Mouse (Mus musculus) gastrocnemius, adult 18-20 months (tissue): ENCODE measurements around the gene Trnp1. TPM values are rescaled to one million over a fixed set of nuclear protein-coding genes. Genes with fewer than 3 reads are reported as not detected.

Experiments
- DNase-seq: peaks from one replicate; pipeline ENCODE4 v3.0.0; 2021; ENCODE audit warnings: low spot score
- total RNA-seq, 2 experiments: library from RNA; stranded (reverse); gene quantifications; 2 replicates each; pipeline ENCODE4 v1.2.3; 2021

The Trnp1 gene
- total RNA-seq, 2 experiments from 2014 or later: 1.1 to 1.3 TPM

DNA sequence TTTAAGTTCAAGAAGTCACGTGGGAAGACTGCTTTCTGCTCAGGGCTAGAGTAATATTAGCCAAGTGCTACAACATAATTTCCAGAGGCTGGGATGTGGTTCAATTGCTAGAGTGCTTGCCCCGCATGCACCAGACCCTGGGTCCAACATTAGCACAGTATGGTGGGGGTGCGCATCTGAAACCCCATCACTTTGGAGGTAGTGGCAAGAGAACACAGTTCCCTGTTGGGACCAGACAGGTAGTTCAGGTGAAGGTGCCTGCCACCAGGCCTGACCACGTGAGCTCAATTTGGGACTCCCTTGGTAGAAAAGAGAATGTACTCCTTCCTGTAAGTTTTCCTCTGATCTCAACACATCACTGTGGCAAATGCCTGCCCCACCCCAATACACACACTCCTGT is 3.5 kb downstream of the Trnp1 start:
- no peak for DNase-seq

DNA sequence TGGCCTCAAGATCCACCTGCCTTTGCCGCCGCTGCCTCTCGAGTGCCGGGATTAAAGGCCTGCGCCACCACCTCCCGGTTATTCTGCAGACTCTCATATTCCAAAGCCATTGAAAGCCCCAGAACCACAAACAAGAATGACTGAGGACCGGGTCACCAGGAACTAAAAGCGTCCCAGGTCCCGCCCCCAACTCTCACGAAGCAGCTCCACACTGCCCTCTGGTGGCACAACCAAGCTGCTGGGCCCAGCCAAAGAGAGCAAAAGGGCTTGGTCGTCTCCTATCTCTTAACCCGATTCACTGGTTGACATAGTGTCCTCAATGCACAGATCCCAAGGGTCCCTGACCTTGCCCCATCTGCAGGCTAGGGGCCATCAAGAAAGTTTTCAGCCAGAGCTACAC is 3.9 kb downstream of the Trnp1 start:
- peak; percentile 94 for DNase-seq

DNA sequence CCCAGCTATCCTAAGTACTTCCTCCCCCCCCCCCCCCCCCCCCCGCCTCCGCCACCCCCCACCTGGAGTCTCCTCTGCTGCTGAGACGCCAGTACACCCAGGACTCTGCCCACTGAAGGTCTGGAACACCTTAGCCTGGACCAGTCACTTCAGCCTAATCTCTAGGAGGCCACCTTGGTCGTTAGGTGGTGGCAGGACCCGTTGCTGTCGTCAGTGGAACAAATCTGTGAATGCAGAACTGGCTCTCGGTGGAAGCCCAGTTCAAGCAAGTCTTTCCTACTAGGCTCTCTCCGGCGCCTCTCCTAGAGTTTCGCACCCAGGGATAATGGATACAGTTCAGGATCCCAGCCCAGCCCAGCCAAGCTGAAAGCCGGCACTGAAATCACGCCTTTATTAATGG is 4.5 kb downstream of the Trnp1 start:
- DNase-seq: no peak

DNA sequence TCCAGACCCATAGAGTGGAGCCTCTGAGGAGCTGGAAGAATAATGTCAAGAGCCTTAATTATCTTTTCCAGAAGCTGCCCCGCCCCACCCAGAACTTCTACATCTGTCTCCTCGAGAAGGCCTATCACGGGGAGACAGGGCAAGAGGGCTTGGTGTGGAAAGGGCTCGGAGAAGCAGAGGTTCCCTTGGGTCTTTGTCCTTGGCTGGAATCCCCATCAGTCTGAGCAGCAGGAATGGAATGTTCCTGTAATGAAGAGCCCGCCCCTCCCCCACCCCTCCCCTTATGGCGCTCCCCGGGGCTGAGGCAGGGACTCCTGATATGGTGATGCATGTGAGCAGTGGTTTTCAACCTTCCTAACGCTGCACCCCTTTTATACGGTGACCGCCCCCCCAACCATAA is 6.5 kb downstream of the Trnp1 start:
- peak; percentile 85 for DNase-seq

DNA sequence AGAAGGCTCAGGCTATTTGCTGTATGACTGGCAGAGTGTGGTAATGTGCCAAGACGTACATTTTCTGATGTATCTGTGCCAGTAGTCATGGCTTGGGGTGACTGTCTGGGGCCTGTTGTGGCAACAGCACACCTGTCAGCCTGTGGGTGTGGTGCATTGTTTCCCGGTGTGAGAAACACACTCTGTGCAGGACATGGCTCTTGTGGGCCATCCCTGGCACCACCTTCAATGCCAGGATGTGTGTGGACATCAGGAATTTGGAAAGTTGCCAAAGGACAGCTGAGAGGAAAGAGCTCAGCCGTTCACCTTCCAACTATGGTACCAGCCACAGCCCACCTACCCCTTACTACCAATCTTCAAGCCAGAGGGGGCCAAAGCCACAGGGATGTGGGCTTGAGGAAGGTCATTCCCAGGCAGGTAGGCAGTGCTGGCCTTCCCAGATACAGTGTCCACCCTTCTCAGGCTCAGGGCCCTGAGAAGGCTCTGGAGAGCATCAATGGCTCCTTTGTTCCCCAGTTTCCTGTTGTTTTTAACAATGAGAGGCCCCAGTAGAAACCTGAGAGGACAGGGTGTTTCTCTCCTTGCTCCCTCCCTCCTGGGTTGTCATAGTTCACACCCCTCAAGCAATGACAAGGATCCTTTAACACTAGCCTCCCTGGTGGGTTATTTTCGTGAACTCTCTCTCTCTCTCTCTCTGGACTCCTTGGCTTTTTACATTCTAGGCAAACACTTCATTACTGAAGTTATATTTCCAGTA is 8.7 kb downstream of the Trnp1 start:
- no peak for DNase-seq

DNA sequence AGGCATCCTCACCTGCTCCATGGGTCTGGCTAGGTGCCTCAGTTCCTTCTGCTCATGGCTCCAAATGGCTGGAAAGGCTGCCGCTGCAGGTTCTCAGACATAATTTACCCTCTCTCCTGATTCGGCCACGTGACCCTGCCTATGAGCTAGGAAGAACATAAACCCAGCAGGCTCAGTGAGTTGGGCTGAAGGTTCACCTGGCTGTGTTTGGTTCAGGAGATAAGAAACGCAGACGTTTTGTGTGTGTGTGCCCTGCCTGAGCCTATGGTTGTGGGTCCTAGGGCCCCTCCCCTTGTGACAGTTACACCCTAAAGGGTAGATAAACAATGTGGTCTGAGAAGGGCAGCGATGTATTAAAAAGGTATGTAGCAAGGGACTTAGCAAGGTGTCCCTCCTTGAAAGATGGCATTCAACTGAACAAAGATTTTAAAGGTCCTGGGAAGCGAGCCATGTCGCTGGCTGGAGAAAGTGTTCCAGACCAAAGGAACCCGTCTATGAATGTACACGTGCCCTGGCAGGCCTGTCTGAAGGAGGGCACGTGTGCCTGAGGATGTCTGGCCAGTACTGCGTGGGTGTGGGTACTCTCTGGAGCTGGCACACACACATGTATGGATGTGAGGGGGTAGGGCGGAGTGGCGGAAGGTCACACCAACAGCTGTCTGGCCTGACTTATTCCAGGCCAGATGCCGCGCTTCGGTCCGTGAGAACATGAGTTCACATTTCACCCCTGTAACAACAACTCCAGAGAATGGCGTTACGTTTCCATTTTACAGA is 9.5 kb downstream of the Trnp1 start:
- DNase-seq: no peak

DNA sequence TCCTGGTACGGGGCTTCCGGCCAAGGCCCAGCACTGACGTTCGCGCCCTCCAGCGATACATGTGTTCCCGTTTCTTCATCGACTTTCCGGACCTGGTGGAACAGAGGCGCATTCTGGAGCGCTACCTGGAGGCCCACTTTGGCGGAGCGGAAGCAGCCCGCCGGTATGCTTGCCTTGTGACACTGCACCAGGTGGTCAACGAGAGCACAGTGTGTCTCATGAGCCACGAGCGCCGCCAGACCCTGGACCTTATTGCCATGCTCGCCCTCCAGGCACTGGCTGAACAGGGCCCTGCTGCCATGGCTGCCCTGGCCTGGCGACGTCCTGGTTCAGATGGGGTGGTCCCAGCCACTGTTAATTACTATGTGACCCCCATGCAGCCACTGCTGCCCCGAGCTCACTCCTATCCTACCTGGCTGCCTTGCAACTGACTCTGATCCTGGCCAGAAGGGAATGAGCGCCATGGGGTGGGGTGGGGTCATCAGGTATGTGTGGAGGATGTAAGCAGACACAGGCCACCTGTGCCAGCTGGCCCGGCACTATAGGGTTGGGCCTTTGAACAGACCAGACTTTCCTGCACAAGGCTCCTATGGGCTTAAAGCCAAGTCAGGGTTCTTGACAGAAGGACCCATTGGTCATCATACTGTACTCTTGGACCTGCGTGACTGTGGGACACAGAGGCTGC is 11.5 kb downstream of the Trnp1 start:
- no peak for DNase-seq

DNA sequence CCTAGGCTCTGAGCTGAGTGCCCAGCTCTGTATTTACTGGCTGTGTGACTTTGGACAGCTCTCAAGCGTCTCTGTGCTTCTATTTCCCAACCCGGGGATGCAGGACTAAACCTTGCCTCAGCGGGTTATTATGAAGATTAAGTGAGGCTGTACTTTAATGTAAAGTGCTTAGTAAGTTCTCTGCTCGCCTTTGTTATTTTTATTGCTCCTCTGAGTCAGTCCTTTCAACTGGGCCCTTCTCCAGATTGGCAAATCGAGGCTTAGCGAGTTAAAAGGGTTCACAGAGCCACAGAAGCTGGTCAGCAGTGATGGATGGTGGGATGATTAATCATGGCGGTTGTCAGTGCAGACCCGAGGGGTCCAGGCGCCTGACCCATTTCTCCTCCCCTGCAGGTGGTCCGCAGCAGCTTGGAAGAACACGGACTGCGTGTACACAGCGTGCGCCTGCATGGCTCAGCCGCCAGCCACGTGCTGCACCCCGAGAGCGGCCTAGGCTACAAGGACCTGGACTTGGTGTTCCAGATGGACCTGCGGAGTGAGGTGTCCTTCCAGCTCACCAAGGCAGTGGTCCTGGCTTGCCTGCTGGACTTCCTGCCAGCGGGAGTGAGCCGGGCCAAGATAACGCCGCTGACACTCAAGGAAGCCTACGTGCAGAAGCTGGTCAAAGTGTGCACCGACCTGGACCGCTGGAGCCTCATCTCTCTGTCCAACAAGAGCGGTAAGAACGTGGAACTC is 12.5 kb downstream of the Trnp1 start:
- no peak for DNase-seq

DNA sequence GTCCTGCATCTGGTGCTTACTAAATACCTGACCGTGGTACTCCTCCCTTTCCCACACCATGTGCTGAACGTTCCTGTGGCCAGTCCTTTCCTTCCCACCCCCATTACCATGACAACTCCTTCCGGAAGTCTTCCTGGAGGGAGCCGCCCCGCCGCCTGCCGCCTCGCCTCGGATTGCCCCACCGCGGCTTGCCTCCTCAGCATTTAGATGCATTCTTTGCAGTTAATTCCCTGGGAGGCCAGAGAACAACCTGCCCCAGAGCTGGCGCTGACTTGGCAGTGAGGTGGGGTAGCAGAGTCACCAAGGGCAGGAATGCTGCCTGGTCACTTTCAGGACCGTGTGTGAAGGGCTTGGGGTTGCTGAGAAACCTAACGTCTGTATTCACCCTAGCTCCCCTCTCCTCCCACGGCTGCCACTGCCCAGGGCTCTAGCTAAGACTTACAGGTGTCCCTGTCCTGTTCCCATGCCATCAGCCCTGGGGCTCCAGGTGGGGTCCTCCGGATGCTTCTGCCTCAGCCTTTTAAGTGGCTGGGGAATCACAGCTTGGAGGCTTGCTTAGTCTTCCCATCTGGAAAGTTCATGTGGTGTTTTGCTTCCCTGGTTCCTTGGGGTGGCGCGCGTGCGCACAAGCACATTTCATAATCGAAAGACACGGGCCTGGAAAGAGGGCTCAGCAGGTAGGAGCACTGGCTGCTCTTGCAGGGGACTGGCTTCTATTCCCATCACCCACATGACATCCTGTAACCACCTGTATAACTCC is 13.9 kb downstream of the Trnp1 start:
- DNase-seq: peak; percentile 46

DNA sequence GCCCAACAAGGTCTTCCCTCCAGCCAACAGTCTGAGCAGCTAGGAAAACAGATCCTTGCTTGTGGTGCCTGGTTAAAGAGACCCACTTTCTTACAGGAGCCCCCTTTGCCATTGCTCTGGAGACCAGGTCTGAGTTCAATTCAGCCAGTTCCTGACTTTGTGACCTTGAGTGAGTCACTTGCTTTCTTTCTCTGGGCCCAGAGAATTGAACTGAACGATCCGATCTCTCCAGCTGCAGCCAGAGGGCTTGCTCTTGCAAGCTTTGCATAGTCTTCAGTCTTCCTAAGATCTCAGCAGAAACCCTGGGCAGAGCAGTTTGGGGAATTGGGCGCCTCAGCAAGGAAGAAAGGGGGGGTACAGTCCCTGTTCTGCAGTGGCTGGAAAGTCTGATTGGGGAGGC is 15.9 kb downstream of the Trnp1 start:
- DNase-seq: no peak

DNA sequence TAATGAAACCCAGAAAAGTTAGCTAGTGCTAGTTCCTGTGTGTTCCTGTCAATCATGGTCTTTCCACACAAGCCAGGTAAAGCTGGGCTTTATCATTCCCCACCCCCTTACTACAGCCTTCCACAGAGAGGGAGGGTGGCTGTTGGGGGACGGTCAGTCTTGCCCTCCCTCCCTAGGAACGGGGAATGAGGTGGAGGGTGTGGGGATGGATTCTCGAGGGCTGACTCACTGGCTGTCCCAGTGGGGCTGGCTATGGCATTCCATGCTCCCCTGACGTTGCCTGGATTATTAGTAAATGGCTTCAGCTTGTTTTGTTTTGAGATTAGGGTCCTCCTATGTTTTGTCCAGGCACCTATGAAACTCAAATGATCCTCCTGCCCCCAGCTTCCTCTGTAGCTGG is 16.9 kb downstream of the Trnp1 start:
- DNase-seq: peak; percentile 57

DNA sequence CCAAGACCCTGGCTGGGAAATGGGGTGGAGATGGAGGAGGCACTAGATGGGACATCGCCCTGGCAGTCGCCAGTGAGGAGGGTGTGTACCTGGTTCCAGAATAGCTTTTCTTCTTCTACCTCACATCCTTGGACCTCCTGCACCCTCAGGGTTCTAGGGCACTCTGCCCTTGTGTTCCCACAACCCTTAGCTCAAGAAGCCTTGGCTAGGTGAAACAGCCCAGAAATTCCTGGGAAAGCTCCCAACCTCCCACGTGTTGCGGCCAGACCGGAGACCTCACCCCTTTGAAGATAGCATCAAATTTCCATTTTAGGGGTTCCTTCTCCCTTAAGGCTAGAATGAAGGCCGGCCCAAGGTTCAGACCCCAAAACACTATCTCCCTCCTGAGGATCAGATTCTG is 17.6 kb downstream of the Trnp1 start:
- no peak for DNase-seq

DNA sequence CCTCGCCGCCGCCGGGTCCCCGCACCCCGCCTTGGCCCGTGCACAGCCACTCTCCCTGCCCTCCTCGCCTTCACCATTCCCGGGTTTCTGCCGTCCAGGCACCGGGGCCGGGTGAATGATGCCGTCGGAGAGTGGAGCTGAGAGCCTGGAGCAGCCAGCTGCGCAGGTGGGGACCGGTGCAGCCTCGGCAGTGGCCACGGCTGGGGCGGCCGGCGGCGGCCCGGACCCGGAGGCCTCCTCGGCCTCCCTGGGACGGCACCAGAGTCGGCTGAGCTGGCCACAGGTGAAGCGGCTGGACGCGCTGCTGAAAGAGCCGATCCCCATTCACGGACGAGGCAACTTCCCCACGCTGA is 18.2 kb downstream of the Trnp1 start:
- no peak for DNase-seq

DNA sequence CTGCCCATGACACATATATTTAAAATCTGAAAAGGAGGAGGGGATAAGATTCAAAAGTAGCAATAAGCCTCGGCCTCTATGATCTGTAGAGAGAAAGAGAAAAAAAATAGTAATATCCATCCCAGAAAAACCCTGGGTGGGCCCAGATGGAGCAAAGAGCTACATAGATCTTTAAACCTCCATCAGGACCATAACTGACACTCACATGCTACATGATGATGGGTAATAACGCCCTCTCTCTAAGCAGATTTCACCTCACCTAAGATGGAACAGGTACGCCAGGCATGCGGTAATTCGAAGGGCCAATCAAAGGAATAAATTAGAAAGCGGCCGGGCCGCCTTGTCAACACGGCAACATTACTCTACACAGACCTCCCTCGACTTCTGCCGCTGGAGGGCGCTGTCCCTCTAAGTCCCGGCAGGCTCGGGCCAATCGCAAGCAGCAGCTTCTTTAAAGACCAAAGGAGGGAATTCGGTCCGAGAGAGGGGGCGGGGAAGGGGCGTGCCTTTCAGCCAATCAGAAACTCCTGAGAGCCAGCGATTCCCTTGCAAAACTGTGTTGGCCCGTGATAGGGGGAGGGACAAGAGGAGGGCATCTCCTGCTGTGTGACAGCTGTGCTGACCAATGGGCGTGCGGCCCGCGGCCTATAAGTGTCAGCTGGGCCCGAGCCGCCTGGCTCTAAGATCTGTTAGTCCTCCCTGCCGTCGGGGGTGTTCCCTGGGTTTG is 18.7 kb downstream of the Trnp1 start, which contains the start of gene Tent5b:
Gene Tent5b, plus strand, starts transcription at position 675 of the 727 bp plus-strand sequence.
- DNase-seq: peak; percentile 100

DNA sequence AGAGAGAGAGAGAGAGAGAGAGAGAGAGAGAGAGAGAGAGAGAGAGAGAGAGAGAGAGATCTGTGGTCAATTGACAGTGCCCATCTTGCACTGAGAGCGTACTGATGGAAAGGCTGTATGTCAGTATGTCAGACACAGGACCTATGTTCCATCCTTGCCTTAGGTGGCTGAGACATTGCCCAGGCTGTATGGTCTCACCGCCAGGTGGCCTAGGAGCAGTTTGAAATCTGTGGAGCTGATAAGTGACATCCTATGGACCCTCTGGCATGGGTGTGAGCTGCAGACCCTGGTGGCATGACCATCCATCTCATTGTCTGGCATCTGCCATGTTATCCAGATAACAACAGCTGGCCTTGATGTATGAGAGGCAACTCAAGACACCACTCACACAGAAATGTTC is 24.5 kb downstream of the Trnp1 start:
- DNase-seq: no peak

DNA sequence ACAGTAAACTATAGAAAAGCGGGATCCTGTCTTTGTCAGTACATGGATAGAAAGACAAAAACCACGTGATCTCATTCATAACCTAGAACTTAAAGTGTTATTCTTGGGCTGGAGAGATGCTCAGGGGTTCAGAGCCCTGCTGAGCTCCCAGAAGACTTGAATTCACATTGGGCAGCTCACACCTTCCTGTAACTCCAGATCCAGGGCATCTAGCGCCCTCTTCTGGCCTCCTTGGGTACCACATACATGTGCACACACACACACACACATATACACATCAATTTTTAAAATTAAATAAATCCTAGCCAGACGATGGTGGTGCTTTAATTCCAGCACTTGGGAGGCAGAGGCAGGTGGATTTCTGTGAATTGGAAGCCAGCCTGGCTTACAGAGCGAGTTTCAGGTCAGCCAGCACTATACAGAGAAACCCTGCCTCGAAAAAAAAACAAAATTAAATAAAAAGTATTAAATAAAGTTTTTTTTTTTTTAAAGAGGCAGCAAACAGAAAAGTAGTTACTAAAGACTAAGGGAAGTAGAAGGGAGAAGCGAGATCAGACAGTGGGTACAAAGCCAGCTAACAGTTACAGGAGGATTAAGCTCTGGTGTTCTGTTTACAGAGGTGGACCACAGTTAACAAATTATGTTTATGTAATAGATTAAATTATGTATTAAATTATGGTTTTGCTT is 27.1 kb downstream of the Trnp1 start:
- DNase-seq: no peak

DNA sequence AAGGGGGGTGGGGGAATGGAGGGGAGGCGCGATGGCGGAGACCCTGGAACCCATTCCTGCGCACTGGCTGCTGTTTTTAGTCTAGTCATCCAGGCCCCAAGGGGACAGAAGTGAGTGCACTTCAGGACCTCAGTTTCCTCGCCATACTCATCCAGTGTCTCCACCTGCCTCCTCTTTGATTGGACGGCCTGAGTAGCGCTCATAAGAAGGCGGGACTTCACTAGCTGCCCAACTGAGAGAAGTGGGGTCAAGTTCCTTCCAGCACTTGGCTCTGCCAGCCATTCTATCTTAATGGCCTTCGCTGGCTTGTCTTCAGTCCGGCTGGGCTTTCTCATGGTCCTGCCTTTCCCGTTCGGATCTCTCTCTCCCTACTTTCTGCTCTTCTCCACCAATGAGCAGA is 29.2 kb downstream of the Trnp1 start:
- DNase-seq: peak; percentile 66

DNA sequence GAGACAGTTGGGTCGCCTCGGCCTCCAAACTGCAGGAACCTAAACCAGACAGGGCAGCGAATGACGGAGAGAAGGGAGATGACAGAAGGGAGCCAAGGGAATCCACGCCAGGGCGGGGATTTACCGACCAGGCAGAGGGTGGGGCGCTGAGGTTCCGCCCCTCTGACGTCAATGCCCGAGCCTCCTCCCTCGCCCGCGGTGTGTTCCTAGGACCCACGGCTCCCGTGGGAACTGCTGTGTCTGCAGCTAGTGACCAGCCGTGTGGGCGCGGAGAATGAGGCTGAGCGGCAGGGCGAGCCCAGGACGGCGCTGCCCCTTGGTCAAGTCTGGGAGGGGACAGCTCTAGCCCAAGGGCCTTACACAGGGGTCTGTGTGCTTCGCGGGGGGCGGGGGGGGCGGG is 30.3 kb downstream of the Trnp1 start:
- peak; percentile 91 for DNase-seq

DNA sequence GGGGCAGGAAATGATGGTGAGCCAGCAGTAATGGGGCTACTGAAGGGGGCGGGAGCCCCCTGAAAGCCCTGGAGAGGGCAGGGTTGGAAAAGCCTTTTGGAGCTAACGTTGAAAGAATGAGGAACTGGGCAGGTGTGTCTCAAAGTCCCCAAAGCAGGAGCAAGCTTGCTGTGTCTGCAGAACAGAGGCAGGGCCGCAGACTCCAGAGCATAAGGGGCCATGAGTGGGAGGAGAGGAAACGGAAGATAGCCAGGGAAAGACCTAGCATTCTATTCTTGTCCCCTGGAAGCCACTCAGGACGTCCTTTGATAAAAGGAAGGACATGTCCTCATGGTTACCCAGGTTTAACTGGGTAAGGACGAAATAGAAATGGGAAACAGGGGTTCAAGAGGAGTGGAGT is 35.2 kb downstream of the Trnp1 start:
- DNase-seq: no peak

DNA sequence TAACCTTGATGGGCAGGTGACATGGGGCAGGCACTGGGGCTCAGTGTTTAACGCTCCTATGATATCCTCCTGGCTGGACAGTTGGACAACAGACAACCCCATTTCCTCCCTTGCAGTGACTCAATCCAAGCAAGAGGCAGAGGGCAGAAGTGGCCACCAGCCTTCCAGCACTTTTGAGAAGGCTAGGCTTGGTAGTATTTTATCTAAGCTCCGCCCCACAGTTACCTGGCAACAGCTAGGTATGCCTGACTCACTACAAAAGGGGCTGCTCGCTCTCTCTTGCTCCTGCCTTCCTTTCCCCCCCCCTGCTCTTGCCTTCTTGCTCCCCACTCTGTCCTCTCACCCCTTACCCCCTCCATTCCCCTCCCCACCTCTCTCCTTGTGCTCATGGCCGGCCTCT is 37.0 kb downstream of the Trnp1 start:
- no peak for DNase-seq
